Mouse (Mus musculus) thymus, postnatal 14 days (tissue): Measurements from ENCODE around the gene Oas1a.
"Not testable (repeated sequence)": the region's sequence is repeated elsewhere in the genome, so short reads cannot be mapped to it uniquely, and the experiment has no call there.

ENCODE experiments used
- DNase-seq: peaks from one replicate; pipeline ENCODE4 v3.0.0; 2021

Oas1a gene

DNA sequence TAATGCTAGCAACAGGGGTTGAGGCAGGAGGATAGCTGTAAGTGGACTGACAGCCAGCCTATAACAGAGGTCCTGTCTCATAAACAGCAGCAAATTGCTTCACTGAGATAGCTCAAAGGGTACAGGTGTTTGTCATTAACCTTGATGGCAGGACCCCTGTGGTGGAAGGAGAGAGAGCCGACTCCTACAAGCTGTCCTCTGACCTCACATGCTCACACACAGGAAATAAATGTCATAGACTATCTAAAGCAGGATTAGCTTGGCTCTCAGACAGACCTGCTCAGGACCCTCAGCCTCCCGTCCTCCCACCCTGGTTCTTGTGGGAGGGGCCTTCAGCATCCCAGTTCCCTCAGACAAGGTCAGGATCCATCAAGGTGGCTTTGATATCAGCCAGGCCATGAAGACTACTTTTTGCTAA lies 15.1 kb downstream of the Oas1a start:
- DNase-seq: no peak

DNA sequence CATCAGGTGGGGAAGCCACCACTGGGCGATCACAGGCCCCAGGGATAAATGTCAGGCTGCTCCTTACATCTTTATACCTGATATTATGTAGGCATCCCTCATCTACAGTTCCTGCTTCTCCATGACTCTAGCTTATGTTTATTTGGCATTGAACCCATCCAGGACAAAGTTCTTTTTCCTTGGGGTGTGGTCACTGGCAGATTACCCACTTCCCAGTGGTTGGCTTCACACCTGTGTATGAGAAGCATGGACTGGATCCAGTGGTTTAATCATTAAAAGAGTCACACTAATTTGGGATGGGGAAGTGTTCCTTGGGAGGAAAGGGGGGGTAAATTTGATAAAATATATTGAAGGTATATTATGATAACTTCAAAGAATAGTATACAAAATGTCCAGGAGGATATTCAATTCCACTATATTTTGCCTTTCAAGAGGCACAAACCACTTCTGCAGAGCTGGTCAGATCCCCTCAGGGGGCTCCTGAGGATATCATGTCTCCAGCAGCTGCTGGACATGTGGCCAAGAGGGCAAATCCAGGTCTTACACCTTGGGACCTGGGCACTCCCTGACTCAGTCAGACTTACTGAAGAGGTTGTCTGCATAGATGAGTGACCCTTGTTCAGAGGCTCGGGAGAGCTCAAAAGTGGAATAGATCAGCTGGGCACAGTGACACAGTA lies 15.6 kb downstream of the Oas1a start:
- not testable (repeated sequence) for DNase-seq

DNA sequence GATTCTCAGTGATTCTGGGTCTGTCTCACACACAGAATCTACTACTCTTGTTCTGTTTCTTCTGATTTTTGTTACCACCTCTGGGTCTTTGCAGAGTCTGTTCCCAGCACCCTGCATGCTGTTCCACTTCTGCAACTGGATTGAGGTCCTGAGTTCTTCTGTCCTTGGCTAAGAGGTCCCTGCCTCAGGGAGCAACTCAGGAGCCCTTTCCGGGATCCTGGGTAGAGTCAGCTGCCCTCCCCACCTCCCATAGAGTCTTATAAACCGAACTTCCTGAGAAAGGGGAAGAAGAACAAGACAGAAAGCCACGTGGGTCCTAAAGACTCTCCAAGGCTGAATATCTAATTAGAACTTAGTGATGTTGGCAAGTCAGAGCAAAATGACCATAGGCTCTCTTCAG lies 16.3 kb downstream of the Oas1a start:
- DNase-seq: no peak

DNA sequence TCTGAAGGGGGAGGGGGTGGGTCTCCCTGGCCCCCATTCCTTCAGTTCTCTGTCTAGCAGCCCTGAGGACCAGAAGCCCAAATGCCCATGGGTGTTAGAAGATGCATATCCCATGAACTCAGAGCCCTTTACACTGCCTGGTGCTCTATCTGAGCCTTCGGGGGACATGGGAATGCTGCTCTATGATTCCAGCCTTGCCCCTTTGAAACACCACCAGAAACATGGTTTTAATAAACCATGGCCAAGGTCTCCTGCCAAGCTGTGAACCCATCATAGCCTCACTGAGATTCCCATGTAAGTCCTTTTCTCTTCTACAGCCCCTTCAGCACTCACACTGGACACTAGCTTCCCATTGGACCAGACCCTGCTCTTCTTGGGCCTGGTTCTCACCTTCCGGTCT lies 17.3 kb downstream of the Oas1a start:
- DNase-seq: no peak

DNA sequence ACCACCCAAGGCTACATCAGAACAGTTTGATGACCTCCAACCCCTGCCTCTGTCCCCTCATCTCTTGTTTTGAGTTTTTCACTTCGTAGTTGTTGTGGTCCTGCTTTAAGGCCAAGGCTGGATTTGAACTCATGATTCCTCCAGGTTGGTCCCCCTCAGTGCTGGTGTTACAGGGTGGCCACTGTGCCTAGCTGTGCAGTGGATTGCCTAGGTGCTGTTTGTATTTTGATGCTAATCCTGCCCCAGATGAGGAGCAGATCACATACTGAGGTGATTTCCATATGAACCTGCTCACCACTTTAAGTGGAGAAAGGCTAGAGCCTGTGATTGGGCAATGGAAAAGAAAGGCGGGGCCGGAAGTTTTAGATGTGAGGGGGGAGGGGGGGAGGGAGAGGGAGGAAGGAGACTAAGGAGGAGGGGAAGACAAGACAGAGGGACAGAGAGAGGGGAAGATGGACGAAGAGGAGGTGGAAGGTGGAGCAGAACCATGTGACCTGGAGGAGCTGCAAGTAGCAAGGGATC lies 19.0 kb downstream of the Oas1a start:
- not testable (repeated sequence) for DNase-seq

DNA sequence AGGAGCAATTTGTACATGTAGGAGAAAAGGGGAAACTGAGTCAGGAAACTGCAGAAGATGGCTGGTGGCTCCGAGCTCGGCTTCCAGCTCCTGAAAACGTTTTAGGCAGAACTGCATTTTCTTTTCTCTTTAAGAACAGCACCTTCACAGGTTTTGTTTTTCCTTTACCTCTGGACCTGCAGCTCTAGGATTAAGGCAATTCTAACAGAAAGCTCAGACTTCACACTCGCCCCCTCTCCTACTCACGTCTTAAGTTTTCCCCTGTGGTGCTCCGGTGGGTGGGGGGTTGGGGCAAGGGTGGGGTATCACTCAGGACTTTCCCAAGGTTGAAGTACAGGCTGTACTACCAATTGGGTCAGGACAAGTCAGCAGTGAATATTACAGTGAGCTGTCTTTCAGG lies 19.5 kb downstream of the Oas1a start:
- DNase-seq: no peak

DNA sequence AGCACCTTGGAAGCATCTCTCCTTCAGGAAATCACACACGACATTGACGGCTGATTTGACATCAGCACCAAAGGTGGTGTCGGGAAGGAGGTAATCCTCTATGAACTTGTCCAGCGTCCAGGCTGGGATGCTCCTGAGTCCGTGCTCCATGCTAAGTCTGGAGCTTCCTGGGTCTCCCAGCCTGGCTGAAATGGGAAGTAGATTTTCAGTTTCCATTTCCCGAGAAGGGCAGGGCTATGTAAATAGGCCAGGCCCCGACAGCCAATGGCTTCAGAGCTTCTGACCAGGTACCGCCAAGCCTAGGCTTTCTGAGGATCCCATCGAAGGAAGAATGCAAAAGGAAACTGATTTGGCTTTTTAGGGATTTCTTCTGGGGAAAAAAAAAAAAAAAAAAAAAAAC lies 19.9 kb downstream of the Oas1a start, which contains the start of gene Oas1g:
Gene Oas1g (minus strand): TSS at position 201 of the 400 bp plus-strand sequence.
- not testable (repeated sequence) for DNase-seq

DNA sequence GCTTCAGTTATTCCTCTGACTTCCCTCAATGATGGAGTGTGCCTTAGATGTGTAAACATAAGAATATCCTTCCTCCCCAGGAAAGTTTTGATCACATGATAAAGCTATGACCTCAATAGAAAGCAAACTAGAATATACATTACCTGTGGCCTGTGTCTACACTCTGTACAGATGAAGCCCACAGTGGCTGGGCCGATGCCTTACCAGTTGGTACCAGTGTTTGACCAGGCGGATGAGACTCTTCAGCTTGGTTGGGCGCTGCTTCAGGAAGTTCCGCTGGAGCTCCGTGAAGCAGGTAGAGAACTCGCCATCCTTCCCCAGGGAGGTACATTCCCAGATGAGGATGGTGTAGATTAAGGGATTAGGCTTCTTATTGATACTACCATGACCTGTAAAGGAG lies 25.6 kb downstream of the Oas1a start:
- not testable (repeated sequence) for DNase-seq

DNA sequence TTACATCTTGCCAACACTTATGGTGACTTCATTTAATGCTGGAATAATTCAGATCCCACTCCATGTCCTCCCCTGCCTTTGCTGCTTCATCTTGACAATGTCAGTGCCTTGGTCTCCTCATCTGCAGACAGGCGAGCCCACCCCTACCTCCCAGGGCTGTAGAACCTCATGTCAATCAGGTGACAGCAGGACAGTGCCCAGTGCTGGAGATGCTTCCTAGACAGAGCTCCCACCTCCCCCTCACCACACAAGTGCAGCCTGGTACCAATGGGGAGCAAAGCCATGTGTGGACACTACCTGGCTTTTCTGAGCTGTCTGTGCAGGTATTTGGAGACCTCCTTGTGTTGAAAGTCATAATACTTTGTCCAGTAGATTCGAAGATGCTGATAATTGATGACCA lies 28.5 kb downstream of the Oas1a start:
- DNase-seq: not testable (repeated sequence)

DNA sequence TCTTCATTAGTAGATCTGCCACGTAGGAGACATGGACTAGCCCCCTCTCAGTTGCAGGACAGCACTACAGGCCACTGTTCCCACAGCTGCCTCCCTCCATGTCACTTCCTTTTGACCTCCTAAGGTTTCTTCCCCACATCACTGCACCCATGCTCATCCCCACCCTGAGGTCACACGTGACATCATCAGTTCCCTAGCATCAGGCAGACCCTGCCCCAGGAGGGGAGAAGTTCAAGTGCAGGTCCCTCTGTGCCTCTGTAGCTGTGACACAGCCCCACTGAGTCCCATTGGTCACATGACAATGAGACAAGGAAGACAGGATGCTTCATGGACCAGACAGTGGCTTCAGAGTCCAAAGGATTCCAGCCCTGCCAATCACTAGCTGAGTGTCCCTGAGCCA lies 29.9 kb downstream of the Oas1a start:
- DNase-seq: not testable (repeated sequence)

DNA sequence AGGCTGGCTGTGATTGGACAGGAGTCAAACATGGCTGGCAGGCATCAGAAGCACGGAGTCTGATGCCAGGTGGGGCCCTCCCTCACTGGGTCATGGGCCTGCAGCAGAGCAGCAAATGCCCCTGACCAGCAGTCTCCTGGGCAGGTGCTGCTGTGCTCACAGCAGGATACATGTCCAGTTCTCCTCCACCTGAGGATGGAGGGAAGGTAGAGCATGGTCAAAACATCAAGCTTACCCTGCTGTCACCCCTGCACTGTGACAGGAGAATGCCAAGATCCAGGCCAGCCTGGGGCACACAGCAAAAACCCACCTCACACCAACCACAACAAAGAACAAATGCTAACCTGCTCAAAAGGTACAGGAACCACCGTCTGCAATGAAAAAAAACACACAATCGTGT lies 30.5 kb downstream of the Oas1a start:
- DNase-seq: not testable (repeated sequence)

DNA sequence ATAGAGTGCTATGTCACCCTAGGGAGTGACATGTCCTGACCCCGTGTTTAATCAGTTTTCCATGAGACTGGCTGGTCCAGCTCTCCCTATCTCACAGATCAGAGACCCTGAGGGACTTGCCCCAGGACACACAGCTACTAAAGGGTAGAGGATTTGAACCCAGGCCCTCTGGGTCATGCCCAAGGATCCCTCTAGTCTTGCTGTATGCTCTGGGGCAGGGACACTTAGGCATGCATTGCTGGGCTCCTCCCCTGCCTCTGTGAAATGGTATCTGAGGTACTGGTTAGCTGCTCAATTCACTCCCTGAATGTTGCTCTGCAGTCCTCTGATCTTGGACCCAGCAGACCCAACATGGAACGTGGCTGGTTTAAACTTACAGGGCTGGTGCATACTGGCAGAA lies 35.9 kb downstream of the Oas1a start:
- DNase-seq: no peak

DNA sequence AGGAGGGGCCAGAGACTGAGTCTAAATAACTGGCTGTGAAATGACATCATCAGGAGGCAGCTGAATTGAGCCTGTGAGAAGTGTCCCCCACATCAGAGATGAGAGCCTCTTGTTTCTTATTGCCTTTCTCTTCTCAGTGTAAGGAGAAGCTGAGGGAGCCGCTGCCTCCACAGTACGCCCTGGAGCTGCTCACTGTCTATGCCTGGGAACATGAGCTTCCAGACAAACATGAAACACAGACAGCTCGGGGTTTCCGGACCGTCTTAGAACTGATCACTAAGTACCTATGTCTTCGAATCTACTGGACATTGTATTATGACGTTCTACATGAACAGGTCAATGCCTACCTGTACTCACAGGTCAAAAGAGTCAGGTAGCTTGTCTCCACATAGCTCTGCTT lies 36.5 kb downstream of the Oas1a start:
- no peak for DNase-seq

DNA sequence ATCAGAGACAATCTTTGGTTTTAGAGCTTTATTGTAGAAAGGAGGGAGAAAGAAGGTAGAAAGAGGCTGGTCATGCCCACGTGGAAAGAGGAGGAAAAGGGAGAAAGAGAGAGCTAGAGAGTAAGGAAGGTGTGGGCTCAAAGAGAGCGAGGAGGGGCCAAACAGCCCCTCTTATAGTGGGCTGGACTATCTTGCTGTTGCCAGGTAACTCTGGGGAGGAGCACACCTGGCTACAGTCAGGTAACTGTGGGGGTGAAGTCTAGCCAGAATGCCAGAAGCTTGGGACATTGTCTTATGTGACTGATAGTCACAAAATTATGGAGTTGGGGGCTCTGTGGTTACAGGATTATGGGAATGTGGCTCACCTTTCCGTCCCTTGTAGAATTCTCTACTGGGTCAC lies 37.2 kb downstream of the Oas1a start:
- no peak for DNase-seq

DNA sequence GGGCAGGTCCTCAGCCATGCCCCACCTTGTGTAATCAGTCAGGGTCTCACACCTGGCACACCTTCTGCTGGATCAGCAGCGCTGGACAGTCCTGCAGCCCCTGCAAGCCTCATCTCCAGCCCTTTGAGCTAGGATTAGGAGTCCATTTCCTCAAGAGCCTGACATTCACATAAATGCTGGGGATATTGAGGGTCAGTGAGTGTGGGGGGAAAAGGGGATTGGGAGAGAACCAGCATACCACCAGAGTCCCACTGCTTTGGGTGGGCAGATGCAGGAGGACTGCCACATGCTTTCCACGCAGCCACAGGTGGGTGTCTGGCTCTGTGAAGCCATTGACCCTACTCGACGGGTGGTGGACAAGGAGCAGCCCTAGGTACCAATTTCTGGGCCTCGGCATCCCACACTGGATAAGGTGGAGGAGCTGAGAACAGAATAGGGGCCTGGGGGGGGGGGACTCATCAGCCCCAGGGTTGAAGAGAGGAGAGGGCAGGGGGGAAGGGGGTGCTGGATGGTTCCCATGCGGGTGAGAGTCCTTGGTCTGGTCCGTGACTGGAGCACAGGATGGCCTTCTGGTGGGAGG lies 37.8 kb downstream of the Oas1a start:
- DNase-seq: no peak

DNA sequence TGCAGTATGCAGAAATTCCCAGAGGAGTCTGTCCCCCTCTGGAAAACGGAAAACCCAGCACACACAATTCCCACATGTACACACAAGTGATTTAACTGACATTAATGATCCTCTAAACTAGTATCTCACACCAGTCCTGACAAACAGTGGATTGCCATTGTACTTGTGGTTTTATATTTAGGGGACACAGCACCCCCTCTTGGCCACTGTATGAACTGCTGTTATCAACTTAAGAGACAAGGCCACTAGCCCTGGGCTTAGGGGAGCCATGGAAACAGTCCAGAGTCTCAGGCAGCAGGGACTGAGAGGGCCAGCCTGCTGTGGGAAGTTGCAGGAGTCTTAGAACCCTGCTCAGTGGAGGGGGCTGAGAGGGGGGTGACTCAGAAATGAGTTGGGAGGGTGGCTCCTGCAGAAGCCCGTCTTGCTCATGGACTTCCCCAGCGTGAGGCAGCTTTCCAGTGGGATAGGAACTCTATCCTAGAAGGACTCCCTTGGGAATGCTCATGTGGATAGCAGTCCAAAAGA lies 41.9 kb downstream of the Oas1a start:
- DNase-seq: peak; percentile 23

DNA sequence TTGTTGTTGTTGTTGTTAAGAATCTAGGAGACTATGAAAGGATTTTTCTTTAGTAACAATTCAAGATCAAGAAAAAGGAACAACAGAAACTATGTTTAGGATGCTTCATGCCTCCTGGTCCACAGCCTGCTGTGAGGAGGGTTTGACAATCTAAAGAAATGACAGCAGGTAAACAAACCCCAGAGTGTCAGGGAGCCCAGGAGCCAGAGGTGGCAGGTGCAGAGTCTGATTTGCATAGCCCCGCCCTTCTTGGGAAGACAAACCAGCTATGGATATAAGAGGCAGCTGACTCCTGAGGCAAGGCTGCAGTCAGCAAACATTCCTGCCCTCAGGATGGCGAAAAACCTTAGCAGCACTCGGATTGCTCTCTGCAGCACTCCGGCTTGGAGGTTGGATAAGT lies 46.2 kb downstream of the Oas1a start, which contains the start of gene Oas1h:
Gene Oas1h (plus strand): TSS at position 301 of the 400 bp plus-strand sequence.
- no peak for DNase-seq

DNA sequence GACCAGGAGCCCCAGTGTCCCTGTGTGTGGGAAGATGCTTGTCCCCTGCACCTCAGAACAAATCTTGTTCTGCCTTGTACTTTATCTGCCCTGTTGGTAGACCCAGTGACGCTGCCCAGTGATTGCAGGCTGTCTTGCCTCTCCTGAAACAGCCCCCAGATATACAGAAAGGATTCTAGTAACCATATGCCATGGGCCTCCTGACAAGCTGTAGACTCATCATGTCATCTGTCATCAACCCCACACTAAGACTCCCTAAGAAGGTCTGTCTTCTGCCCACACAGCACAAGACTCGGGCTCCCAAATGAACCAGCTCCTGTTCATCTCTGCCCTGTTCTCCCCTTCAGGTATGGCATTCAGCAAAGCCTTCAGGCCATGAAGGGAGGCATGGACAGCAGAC lies 48.1 kb downstream of the Oas1a start:
- DNase-seq: no peak

DNA sequence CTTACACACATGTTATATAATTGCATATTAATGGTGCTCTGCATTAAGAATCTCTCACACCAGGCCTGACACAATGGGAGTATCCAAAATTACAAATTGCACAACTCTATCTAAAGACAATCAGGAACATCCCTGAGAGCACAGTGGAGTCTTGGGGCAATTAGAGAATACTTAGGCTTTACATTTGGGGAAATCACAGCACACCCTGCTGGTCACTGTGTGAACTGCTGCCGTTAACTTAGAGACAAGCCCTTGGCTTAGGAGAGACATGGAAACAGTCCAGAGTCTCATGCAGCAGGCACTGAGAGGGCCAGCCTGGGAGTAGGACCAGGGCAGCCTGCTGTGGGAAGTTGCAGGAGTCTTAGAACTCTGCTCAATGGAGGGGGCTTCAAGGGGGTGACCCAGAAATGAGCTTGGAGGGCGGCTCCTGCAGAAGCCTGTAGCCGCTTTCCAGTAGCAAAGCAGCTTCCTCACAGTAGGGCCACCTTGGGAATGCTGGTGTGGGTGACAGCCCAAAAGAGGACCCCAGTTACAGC lies 57.7 kb downstream of the Oas1a start:
- peak; percentile 50 for DNase-seq

DNA sequence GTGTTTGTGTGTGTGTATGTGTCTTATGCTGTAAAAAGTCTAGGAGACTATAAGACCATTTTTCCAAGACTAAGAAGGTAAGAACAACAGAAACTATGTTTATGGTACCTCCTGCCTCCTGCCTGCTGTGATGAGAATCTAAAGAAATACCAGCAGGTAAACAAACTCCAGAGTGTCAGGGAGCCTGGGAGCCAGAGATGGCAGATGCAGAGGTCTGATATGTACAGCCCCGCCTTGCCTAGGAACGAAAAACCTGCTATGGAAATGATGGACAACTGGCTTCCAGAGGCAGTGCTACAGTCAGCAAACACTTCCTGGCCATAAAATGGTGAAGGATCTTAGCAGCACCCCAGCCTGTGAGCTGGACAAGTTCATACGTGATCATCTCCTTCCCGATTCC lies 60.3 kb downstream of the Oas1a start, which contains the start of gene Oas1f:
Gene Oas1f (plus strand): TSS at position 301 of the 400 bp plus-strand sequence.
- DNase-seq: no peak
